Mouse (Mus musculus) layer of hippocampus, adult 2 months (tissue): Measurements from ENCODE around the gene Plxnd1. TPM values are rescaled to one million over a fixed set of nuclear protein-coding genes. Genes with fewer than 3 reads are reported as not detected.

Experiments used
- DNase-seq, 2 experiments: peaks; one replicate each; pipeline ENCODE4 v3.0.0; 2022; ENCODE audit warnings: low spot score in 2 of 2
- H3K27ac ChIP-seq: fragments of 200-600 bp; 2 replicates; pipeline ENCODE4 v1.8.1; 2022
- H3K4me3 ChIP-seq: fragments of 200-600 bp; 2 replicates; pipeline ENCODE4 v1.8.1; 2022; ENCODE audit warnings: mild to moderate bottlenecking
- CTCF ChIP-seq: fragments of 200-600 bp; conservative IDR thresholded peaks from 2 replicates; pipeline ENCODE4 v1.8.1; 2022; ENCODE audit warnings: antibody characterized with exemption, mild to moderate bottlenecking, moderate library complexity
- total RNA-seq, 2 experiments: library from RNA; stranded (reverse); gene quantifications; 2 replicates each; pipeline ENCODE4 v1.2.3; 2021

Gene Plxnd1
- total RNA-seq, 2 experiments from 2014 or later: 16.6 to 24.4 TPM

- no peak overlapping the region for H3K27ac ChIP-seq
- TF ChIP-seq CTCF: no peak
- H3K4me3 ChIP-seq: no peak overlapping the region
- DNase-seq: no peak
Observed at GRCm38 (mm10) chr6:115985622-115986021, 9.2 kb downstream of the Plxnd1 start.

- no peak overlapping the region for H3K27ac ChIP-seq
Observed at GRCm38 (mm10) chr6:115984580-115984979, 10.2 kb downstream of the Plxnd1 start.

GRCm38 (mm10) chr6:115983306-115984038, 11.3 kb downstream of the Plxnd1 start:
- no peak for DNase-seq
- H3K27ac ChIP-seq: no peak overlapping the region
- H3K4me3 ChIP-seq: no peak overlapping the region
- no peak for TF ChIP-seq CTCF

More at GRCm38 (mm10) chr6:115984580-115984979, 10.2 kb downstream of the Plxnd1 start:
- TF ChIP-seq CTCF: no peak
- H3K4me3 ChIP-seq: no peak overlapping the region
- DNase-seq: no peak

DNA sequence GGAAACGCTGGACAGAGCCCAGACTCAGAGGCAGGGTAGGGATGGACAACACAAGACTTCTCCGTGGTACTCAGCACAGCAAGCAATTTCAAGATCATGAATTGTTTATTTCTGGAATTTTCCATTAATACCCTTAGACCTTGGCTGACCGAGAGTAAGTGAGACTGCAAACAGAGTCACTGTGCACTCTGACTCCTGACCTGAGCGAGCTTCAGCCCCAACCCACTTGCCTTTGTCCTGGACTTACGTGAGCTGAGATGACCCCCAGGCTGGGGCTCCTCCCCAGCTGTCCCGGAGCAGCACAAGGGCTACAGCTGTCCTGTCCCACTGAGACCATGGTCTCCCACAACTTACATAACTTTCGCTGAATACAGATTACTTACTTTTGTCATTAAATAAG, 11.9 kb downstream of the Plxnd1 start:
- DNase-seq: no peak
- Histone ChIP-seq H3K27ac (no peak overlapping the region), H3K4me3 (no peak overlapping the region)
- TF ChIP-seq CTCF: no peak

GRCm38 (mm10) chr6:115978596-115978995, 16.2 kb downstream of the Plxnd1 start:
- Histone ChIP-seq H3K27ac (no peak overlapping the region), H3K4me3 (no peak overlapping the region)
- peak; percentile 60 for TF ChIP-seq CTCF
- no peak for DNase-seq

GRCm38 (mm10) chr6:115977810-115978209, 17.0 kb downstream of the Plxnd1 start:
- no peak overlapping the region for H3K27ac ChIP-seq
- TF ChIP-seq CTCF: no peak
- no peak for DNase-seq
- no peak overlapping the region for H3K4me3 ChIP-seq

DNA sequence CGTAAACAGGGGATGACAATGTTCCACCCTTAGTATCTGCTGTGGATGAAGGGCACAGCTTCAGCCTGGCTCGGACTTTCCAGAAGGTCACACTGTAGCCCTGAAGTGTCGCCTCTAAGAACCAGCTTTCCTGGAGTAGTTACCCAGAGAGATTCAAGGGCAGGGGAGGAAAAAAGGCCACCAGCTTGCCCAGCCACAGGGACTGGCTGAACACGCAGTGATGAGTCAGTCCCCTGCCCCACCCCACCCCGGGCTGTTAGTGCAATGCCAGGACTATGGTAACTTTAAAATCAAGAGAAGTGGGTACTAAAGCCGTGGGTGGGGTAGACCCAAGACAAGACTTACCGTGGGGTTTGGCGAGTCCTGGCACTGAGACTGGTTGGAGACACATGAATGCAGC, 19.2 kb downstream of the Plxnd1 start:
- DNase-seq: no peak
- H3K27ac ChIP-seq: no peak overlapping the region
- H3K4me3 ChIP-seq: no peak overlapping the region
- no peak for TF ChIP-seq CTCF

- Histone ChIP-seq H3K27ac (no peak overlapping the region), H3K4me3 (no peak overlapping the region)
- peak; percentile 21; the same call in 1 of the 2 replicates for TF ChIP-seq CTCF
- peak in 1 of 2 experiments; percentile 59 for DNase-seq
Observed at GRCm38 (mm10) chr6:115973881-115974662, 20.7 kb downstream of the Plxnd1 start.

GRCm38 (mm10) chr6:115973139-115973875, 21.5 kb downstream of the Plxnd1 start:
- DNase-seq: no peak
- TF ChIP-seq CTCF: no peak
- no peak overlapping the region for H3K27ac ChIP-seq
- no peak overlapping the region for H3K4me3 ChIP-seq

DNA sequence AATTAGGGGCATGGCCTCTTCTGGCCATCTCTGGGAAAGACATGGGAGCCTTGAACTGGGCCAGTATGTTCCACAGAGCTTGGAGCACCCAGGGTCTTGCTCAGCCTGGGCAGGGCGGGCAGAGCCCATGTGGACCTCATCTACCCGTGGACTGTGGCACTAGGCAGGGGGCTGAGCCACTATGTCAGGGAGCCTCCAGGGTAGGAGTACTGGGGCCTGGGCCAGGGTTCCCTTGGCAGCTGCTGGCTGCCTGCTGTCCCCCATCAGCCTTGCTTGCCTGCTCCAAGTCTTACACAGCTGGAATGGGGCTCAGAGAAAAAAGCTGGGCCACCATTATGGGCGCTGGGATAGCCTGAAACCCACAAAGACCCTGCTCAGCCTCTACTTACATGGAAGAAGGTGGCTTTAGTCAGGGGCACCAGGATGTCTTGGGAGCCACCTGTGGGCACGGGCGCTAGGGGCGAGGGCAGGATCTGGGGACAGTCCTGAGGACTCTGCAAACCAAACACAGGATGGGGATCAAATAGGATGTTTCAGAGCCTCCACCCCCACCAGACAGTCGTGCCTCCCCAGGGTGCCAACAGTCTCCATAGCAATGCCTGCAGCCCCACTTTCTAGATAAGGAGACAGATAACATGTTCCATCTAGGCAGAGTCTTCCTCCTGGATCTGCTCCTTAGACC, 22.6 kb downstream of the Plxnd1 start:
- DNase-seq: no peak
- Histone ChIP-seq H3K4me3 (no peak overlapping the region), H3K27ac (peak overlapping the region; percentile 18; the same call in 1 of the 2 replicates)
- no peak for TF ChIP-seq CTCF

DNA sequence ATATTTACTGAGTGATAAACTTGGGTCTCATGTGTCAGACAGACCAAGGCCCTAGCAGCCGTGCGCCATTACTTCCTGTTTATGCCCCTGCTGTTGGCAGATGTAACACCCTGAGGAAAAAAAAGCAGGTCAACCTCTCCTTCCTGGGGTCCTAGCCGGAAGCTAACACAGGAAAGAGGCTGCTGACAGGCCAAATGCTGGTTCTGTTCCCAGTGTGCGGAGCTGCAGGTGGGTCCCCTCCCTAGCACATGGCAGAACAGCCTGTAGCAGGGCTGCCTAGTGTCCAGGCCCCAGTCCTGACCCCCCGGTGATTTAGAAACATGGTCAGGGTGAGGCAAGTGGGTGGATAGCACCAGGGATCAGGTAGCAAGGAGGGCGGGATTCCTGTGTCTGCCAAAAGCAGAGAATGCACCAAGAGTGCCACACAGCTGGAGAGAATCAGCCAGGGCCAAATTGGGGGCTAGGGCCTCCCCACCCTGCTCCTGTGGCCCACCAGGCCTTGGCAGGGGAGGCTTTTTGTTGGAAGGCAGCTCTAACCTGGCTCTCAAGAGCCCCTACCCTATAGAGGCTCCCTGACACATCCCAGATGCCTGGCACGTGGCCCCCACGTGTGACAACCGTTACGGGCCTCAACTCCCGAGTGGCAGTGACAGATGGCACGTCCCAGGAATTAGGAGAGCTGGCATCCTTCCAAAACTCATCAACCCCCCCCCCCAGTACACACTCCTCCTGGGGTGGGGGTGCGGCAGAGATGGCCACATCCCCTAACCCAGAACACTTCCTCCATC, 23.3 kb downstream of the Plxnd1 start:
- DNase-seq: no peak
- no peak for TF ChIP-seq CTCF
- Histone ChIP-seq H3K27ac (peak overlapping the region; percentile 18; the same call in 1 of the 2 replicates), H3K4me3 (no peak overlapping the region)

DNA sequence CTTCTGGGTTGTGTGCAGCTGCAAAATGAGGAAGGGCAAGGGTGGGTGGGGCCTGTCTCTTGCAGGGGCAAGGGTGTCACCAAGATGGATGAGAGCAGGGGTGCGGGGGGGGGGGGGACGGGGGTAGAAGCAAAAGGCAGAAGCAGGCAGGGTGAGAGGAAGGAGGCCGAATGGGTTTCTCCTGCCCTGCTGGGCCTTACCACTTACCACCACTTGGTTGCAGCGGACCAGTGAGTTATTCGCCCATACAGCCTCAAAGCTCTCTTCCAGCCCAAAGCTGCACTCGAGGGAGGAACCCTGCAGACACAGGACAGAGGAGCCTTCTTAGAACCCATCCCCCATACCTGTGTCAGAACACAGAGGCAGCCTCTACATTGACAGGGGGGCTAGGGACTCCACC, 24.9 kb downstream of the Plxnd1 start:
- DNase-seq: no peak
- Histone ChIP-seq H3K27ac (no peak overlapping the region), H3K4me3 (no peak overlapping the region)
- no peak for TF ChIP-seq CTCF
